Mouse (Mus musculus) 416B (cell line): Measurements from ENCODE around the gene Copa.

Experiments used
- DNase-seq: peaks from one replicate; pipeline ENCODE4 v3.0.0; 2011; ENCODE audit warnings: low read depth

The Copa gene

DNA sequence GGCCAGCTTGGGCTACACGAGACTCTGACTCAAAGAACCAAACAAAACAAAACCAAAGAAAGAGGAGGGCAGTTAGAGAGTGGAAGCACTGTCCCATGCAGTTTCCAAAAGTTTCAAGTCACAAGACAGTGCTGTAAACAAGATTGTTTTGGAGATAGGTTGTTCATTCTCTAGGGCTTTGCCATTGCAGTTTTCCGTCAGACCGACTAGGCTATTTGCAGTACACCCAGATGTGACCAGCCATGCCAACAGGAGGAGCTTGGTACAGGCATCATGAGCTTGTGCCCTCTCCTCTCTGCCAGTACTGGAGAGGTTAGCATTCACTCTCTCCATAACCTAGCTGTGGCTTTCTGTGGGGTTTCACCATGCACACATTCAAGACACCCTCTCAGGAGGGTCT is 11.2 kb downstream of the Copa start:
- no peak for DNase-seq

DNA sequence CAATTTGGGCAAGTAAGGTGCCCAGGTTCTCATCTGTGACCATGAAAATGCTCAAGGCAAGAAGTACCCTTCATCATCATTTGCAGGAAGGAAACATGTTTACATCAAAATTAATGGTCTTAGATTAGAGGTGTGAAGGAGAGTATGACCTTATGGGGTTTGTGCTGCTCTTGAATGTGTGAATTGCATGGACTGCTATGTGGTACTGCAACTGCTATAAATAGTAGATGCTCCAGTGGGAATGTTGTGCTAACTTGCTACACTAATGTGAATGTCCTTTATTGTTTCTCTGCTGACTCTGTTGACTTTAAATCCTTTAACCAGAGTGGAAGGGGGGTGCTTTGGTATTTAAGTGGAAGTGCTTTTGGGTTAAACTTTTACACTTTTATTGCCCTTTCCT is 12.0 kb downstream of the Copa start:
- no peak for DNase-seq

DNA sequence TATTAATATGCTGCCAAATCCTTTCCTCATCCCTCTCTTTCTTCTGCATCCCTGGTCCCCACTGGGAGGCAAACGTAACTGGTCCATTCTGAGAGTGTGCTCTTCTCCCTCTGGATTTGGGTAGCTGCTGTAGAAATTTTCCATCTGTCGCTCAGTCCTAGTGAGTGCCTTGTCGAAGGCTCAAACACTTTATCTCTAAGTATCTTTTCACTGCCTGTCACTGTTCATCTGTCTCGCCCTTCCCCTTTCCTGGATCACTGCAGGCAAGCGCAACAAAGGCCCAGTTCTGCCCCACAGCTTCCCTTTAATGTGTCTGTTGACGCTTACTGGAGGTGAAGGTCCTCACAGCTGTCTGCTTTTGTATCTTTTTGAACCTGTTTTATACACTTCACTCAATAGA is 12.9 kb downstream of the Copa start:
- no peak for DNase-seq

DNA sequence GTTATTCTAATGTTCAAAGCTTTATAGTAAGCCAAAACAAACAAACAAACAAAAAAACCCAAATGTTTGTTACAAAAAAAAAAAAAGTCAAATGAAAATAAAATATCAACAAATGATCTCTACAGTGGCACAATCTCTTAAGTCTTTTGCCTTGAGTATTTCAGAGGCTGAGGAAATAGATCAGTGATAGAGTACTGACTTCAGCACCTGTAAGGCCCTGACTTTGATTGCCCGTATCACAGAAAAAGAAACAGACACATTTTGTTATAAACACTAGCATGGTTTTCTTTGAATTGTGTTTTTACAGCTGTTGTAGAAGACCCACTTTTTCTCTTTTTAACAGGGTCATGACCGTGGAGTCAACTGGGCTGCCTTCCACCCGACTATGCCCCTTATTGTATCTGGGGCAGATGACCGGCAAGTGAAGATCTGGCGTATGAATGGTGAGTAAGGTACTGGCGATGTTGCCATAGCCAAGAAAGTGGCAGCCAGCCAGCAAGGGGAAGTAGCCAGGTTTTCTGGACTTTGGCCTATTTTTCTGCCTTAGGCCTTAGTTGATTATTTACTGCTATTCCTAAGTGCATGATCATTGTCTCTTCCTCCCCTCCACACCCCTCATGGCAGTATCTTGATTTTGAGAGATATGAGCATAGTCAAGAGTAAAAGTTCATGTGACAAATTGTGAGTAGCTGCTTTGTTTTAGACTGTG is 17.1 kb downstream of the Copa start:
- no peak for DNase-seq

DNA sequence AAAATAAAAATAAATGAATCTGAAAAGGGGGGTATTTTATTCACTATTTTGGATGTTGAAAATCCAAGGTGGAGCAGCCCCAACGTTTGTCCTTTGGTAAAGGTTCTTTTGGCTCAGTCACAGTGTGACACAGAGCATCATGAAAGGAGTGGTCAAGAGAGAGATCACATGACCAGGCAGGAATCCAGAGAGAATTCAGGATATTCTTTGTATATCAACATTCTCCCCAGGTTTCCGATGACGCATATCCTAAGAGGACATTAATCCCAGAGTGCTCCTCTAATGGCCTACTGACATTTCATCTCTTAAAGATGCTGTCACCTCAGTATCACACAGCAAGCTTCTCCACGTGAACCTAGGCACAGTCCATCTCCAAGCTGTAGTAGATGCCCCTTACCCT is 21.3 kb downstream of the Copa start:
- no peak for DNase-seq

DNA sequence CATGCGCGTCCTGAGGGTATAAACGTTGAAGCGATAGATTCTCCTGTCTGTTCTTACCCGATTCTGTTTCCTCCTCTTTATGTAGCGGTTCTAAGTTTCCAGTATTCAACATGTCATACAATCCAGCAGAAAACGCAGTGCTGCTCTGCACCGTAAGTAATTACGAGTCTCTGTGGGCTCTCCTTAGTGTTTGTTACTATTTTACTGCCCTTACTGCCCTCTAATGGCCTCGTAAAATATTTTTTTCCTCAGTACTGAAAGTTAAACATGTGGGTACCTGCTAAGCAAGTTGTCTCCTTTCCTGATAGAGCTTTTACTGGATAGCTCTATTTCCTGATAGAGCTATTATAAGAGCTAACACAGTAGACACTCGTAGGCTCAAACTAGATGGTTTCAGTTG is 22.8 kb downstream of the Copa start:
- no peak for DNase-seq

DNA sequence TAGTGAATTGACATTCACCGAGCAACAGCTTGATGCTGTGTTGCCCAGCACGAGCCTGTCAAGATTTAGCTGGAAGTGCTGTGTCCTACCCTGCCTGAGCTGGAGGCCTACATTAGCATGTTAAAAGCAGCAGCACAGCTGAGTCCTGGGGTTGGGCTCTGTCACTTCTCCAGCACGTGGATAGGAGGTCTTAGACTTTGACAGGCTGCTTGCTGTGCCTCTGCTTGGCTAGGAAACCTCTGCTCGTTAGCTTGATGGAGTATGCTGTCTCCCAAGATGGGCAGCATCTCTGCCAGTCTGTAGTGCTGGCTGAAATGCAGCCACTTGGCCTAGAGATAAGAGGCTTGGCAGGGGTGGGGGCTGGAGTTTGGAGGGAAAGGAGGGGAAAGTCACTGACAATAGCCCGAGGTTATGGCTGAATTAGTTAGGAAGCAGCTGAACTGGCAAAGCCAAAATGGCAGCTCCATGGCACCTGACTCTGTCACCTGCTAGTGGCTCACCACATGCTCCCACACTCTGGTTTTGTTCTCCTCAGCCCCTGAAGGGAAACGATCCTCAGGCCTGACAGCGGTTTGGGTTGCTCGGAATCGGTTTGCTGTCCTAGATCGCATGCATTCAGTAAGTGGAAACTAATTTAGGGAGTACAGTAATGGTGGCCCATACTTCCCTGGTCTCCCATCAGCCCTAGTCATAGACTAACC is 25.6 kb downstream of the Copa start:
- no peak for DNase-seq

DNA sequence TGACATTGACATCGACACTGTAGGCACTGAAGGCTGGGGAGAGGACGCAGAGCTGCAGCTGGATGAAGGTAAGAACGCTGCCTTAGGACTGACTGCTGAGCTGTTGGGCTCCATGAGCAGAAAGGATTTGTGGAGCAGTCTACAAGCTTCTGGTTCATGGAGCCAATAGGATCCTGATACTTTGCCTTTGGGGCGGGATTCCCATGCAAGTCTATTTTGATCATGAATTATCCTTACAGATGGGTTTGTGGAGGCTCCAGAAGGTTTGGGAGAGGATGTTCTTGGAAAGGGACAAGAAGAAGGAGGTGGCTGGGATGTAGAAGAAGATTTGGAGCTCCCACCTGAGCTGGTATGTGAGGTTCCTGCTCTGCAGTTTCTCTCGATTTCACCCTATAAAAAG is 34.6 kb downstream of the Copa start:
- no peak for DNase-seq

DNA sequence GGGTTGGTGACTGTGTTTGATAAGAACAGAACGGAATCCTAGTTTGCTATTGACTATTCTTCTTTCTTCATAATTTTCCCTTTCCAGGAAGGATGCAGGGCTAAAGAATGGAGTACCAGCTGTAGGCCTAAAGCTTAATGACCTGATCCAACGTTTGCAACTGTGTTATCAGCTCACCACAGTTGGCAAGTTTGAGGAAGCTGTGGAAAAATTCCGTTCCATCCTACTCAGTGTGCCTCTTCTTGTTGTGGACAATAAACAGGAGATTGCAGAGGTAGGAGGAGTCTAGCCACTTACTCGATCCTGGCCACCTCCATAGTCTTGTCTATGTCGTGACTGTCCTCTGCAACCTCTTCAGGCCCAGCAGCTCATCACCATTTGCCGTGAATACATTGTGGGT is 36.8 kb downstream of the Copa start:
- no peak for DNase-seq

DNA sequence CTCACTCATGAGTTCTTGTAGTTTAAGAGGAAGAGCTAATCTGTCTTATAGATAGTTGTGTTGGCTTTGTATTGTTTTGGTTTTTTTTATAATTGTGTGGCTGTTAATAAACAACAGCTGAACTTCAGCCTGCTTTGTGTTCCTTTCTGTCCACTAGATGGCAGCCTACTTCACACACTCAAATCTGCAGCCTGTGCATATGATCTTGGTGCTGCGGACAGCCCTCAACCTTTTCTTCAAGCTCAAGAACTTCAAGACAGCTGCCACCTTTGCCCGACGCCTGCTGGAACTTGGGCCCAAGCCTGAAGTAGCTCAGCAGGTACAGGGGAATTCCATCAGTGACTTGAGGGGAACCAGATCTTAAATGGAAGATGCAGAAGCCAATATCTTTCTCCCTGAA is 37.4 kb downstream of the Copa start:
- peak; percentile 80 for DNase-seq

DNA sequence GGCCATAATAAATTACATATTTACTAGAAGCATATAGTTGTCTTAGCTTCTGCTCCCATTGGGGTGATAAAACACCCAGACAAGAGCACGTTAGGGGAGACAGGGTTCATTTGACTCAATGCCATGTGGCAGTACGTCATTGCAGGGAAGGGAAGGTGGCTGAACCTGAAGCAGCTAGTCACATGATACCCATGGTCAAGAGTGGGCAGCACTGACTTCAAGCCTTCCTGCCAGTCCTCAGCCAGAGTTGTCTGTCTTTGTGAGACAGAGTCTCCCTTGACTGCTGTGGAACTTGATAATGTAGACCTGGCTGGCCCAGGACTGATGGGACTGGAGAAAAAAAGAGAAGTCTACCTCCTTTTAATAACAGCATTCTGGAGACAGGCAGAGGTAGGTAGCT is 40.3 kb downstream of the Copa start:
- no peak for DNase-seq

DNA sequence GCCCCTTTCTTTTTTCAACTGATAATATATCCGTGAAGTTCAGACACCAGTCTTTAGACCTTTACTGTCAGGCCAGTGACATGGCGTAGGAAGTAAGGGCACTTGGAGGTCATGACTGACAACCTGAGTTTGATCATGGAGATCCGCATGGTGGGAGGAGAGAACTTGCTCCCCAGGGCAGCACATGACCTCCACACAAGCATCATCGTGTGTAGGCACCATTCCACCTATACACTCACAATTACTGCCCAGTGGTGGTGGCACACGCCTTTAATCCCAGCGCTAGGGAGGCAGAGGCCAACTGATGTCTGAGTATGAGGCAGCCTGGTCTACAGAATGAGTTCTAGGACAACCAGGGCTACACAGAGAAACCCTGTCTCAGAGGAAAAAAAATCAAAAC is 42.2 kb downstream of the Copa start:
- no peak for DNase-seq

DNA sequence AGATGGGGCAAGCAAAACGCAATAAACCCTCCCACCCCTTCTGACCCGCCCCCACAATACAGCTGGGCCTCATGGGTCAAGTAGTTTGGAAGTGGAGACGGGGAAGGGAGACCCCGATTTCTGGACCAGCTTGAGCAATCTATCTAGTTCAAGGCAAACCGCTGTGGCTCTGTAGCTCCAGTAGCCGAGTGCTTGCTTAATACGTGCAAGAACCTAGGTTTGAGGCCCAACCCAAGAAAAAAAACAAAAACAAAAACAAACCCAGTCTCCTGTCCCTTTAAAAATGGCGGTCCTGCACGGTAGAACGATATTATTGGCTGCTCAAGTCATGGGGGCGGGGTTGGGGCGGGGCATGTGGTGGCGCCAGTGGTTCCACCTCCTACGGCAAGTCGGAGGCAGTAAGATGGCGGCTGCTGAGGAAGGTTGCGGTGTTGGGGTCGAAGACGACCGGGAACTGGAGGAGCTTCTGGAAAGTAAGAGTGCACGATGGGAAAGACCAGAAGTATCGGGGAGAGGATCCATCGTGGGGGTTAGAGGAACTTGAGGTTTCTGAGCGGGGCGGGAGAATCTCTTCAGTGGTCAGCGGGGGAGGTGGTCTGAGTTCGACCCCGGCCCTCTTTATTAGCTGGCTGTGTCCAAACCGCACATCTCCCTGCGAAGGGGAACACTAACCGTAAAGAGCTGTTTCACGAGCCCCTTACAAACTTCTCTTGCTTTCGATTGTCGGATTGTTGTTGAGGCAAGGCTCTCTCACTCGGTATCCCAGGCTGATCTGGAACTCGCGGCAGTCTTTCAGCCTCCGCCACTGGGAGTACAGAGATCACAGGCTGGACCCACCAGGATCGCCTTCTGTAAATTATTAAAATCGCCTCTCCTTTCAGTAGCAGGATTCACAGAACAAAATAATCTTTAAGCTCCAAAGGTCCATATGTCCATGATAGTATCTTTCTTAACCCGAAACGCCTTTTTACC is 44.3 kb downstream of the Copa start, which contains the start of gene Pex19:
Gene Pex19, plus strand, starts transcription at position 380 of the 972 bp plus-strand sequence.
- peak; percentile 96 for DNase-seq

DNA sequence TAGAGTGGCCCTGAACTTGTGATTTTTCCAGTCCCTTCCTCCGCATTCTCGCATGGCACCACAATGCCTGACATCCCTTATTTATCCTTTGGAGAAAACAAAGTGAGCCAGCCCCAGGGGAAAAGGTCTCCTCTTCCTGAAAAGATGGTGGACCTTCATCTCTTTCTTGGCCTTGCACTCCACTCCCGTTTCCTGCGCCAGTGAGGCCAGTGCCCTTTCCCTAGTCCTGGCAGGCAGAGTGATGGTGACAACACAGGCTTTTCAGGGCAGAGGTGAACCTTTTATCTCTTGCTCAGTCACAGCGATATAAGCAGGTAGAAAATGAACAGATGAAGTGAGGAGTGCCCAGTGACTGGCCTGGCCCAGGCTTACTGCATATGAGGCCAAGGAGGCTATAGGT is 45.2 kb downstream of the Copa start:
- DNase-seq, result no peak

DNA sequence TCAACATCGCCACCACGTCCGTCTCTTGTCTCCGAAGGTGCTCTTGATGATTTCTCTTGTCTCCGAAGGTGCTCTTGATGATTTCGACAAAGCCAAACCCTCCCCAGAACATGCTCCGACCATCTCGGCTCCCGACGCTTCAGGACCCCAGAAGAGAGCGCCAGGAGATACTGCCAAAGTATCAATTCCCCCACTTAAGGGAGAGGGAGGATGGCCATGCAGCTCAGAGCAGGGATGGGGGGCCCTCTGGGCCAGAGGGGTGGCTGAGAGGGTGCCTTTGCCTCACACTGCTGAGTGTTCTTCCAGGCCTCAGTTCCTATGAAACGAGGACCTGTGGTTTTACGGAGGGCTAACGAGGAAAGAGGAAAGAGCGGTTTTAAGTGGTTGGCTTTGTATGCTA is 46.2 kb downstream of the Copa start:
- no peak for DNase-seq

DNA sequence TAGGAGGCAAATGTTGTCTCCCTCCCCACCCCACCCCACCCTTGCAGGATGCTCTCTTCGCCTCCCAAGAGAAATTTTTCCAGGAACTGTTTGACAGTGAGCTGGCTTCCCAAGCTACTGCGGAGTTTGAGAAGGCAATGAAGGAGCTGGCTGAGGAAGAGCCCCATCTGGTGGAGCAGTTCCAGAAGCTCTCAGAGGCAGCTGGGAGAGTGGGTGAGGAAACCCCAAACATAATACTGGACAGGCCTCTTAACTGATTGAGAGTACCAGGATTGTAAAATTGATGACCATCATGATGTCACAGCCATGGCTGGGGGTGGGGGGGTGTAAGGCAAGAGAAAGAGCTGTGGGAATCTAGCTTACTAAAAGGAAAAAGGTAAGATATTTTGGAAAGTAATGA is 46.8 kb downstream of the Copa start:
- peak; percentile 28 for DNase-seq

DNA sequence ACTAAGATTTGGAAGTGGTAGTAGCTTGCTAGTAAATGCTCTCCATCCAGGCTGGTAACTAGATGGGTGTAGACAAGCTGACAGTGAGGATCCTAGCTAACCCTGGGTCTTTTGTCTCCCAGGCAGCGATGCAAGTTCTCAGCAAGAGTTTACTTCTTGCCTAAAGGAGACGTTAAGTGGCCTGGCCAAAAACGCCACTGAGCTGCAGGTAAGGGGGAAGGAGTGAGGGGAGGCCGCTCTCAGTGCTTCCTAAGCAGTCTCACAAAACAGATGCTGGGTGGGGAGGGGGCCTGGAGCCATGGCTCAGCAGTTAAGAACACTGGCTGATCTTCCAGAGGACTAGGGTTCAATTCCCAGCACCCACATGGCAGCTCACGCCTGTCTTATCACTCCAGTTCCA is 47.5 kb downstream of the Copa start:
- no peak for DNase-seq

DNA sequence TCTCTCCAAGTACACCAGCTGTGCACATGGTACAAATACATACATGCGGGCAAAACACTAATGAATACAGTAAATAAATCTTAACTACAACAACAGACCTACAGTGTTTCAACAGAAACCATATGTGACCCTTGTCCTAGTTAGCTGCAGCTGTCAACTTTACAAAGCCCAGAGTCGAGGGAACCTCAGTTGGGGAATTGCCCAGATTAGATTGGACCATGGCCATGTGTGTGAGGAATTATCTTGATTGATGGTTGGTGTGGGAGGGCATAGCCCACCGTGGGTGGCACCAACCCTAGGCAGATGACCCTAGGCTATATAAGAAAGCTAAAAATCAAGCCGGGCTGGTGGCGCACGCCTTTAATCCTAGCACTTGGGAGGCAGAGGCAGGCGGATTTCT is 50.0 kb downstream of the Copa start:
- DNase-seq, result no peak

DNA sequence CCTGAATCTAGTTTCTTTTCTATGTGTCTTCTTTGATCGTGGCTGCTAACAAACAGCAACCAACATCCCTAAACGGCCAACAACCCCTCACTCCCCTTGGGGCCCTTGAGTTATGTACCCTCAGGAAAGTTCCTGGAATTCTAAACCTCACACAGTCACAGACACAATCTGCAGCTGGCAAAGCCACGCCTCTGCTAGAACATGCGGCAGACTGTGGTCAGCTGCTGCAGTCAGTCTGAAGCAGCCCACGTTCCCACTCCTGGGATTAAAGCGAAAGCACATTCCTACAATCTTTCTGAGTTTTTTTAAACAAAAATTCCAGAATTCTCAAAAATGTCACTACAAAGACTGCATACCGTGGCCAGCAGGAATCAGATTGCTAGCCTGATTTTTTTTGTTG is 51.2 kb downstream of the Copa start:
- DNase-seq, result no peak

DNA sequence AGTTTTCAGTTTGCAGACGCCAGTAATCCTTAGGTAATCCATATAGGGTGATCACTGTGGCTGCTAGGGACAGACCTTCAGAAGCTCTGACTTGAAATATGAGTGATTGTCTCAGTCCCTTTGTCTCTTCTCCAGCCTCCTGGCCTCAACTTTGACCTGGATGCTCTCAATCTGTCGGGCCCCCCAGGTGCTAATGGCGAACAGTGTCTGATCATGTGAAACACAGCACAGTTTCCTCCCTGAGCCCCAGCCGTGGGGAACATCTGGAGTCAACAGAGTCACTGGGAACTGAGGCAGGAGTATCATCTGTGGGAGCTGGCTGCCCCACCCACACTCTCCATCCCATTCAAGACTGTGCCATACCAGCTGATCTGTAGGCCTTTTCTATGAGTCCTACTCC is 51.7 kb downstream of the Copa start:
- no peak for DNase-seq

DNA sequence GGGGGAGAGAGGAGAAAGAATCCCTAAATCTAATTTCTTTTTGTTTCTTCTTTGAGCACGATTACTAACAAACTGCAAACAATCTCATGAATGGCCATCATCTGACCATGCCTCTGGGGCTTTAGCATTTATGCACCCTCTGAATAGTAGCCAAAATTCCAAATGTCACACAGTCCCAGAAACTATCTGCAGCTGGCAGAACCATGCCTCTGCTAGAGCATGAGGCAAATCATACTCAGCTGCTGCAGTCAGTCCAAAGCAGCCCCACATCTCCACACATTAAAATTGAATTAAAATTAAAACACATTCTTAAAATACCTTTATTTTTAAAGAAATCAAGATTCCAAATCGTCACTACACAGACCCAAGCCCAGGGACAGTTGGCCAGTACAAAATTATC is 57.8 kb downstream of the Copa start:
- no peak for DNase-seq

DNA sequence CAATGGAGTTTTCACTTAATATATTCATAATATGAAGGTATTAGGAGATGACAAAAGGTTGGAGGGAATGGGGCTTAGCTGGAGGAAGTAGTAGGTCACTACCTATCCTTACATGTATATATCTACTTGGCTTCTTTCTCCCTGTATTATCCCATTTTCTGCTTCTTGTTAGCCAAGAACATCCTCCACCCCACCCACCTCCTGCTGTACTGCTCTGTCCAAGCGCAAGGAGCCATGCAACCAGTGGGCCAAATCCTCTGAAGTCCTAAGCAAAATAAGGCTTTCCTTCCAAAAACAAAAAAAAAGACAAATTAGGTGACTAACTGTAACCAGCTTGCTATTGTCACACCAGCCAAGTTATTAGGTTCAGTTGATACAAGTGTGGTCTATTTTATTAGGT is 58.5 kb downstream of the Copa start:
- DNase-seq, result no peak

DNA sequence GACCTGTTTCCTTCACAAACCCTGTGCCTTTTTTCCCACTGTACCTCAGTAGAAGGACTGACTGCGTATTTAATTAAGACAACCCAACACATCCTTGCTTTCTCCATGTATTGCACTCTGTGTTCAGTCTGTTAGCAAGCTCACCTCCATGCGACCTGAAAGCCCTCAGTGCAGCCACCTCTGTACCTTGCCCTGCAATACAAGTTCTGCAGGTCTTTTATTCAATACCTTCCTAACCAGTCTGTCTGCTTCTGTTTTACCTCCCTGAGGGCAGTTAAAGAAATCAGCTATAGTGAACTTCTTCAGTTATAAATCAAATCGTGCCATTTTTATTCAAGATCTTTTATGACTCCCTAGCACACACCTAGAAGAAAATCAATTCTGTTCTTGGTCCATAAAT is 59.2 kb downstream of the Copa start:
- no peak for DNase-seq
